ENCODE assay signal across 7 mouse cellular contexts in the genomic region with DNA sequence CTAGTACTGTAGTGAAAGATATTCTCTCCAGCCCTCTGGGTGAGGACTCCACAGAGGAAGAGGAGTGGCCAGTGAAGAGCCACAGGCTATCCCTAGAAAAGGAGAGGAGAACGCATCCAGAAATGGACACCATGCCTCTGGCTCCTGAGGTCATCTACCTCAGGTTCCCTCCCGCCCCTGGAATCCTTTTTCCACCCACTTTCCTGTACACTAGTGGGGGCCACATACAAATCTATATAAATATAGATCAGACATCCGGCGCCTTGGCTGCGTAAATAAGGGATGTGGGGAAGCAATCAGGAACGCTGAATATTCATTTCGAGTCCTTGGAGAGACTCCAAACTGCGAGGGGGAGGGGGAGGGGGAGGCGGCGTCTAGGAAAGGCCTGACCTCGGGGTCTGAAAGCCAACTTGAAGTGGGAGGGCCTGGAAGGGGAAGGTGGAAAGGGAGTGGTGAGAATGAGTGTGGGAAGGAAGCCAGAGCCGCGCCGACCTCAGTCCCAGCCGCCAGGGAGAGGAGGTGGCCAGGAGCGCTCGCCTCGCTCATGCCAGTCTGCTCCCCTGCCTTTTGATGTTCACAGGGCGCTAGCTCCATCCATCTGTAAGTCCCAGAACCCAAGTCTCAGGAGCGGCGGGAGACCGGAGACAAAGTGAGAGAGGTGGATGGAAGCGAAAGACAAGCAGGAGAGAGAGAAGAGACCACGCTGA. TPM values are rescaled to one million over a fixed set of nuclear protein-coding genes. Genes with fewer than 3 reads are reported as not detected.
DNase-seq lines count a peak whose midpoint lies in the region; ATAC-seq and TF ChIP-seq lines count a peak whose summit lies in the region.

A gene (plus strand): TSS at position 441 of the 707 bp plus-strand sequence.

- 2% methylated on average over 24 of the region's 24 CpGs for WGBS in embryonic facial prominence, embryonic 13.5 days
- WGBS in kidney, adult 2 months, result 2% methylated on average over 24 of the region's 24 CpGs
- WGBS in thymus, adult 2 months, result 11% methylated on average over 24 of the region's 24 CpGs

- peak within 1 kb of the TSS; percentile 68 for H3K4me2 ChIP-seq in embryonic facial prominence, embryonic 13.5 days
- peak within 1 kb of the TSS; percentile 31 for H3K4me2 ChIP-seq in myocyte (ENCODE audit: low read depth)

- H3K9me3 ChIP-seq in embryonic facial prominence, embryonic 13.5 days, result no peaks in the 10 kb centered on the region

- H3K4me3 ChIP-seq in embryonic facial prominence, embryonic 13.5 days, result peak within 1 kb of the TSS; percentile 65
- peak within 1 kb of the TSS; percentile 81 for H3K4me3 ChIP-seq in kidney, adult 2 months (ENCODE audit: insufficient read depth, low read depth, low read length)
- H3K4me3 ChIP-seq in myocyte, result no peak within 1 kb of the TSS
- H3K4me3 ChIP-seq in thymus, adult 2 months (ENCODE audit: control insufficient read depth, insufficient read depth, low read length), result peak within 1 kb of the TSS; percentile 21; the same call in 1 of the 2 replicates

- H3K27ac ChIP-seq in embryonic facial prominence, embryonic 13.5 days, result peak within 1 kb of the TSS; percentile 92
- peak within 1 kb of the TSS; percentile 66 for H3K27ac ChIP-seq in kidney, adult 2 months (ENCODE audit: insufficient read depth, low read depth, low read length)
- no peak within 1 kb of the TSS for H3K27ac ChIP-seq in thymus, adult 2 months (ENCODE audit: control insufficient read depth, insufficient read depth, low read length)

- H3K36me3 ChIP-seq in embryonic facial prominence, embryonic 13.5 days, result no peaks in the 10 kb centered on the region
- no peaks in the 10 kb centered on the region for H3K36me3 ChIP-seq in kidney, adult 2 months (ENCODE audit: control insufficient read depth, insufficient read depth, low read length)
- no peaks in the 10 kb centered on the region for H3K36me3 ChIP-seq in myocyte (ENCODE audit: control insufficient read depth, insufficient read depth)
- H3K36me3 ChIP-seq in thymus, adult 2 months (ENCODE audit: control insufficient read depth, insufficient read depth, low read length), result no peaks in the 10 kb centered on the region

- no peaks in the 10 kb centered on the region for H3K27me3 ChIP-seq in embryonic facial prominence, embryonic 13.5 days
- no peaks in the 10 kb centered on the region for H3K27me3 ChIP-seq in kidney, adult 2 months (replicated peaks; ENCODE audit: control insufficient read depth, insufficient read depth, low read length)
- H3K27me3 ChIP-seq in myocyte (ENCODE audit: control insufficient read depth, insufficient read depth, insufficient read length), result no peaks in the 10 kb centered on the region
- H3K27me3 ChIP-seq in thymus, adult 2 months (ENCODE audit: control insufficient read depth, insufficient read depth, low read length), result no peaks in the 10 kb centered on the region; the same call in 1 of the 2 replicates

- H3K9ac ChIP-seq in embryonic facial prominence, embryonic 13.5 days, result peak within 1 kb of the TSS; percentile 85

- no peak for TF ChIP-seq CTCF in kidney, adult 2 months (conservative IDR thresholded peaks at IDR 0.05; ENCODE audit: insufficient read depth, insufficient read length, low read depth, low read length)
- TF ChIP-seq CTCF in thymus, adult 2 months (IDR thresholded peaks at IDR 0.05; ENCODE audit: borderline replicate concordance, control insufficient read depth, extremely low read depth, insufficient read depth, low read length, poor library complexity), result no peak

- peak; percentile 86 for DNase-seq in adrenal gland, postnatal 14 days
- peak; percentile 85 for DNase-seq in heart, adult 8-10 months (ENCODE audit: low spot score)
- peak; percentile 71 for DNase-seq in kidney, adult 2 months
- peak; percentile 45 for DNase-seq in liver
- DNase-seq in thymus, adult 2 months, result no peak

- ATAC-seq in embryonic facial prominence, embryonic 13.5 days (ENCODE audit: insufficient number of reproducible peaks, insufficient read depth, low FRiP score, low TSS enrichment, low read depth), result peak; percentile 76

- peaks cover 42% of the 10 kb centered on the region for H3K4me1 ChIP-seq in embryonic facial prominence, embryonic 13.5 days
- H3K4me1 ChIP-seq in kidney, adult 2 months (ENCODE audit: control insufficient read depth, insufficient read depth, low read length), result no peaks in the 10 kb centered on the region
- peaks cover 8% of the 10 kb centered on the region for H3K4me1 ChIP-seq in thymus, adult 2 months (replicated peaks; ENCODE audit: control insufficient read depth, insufficient read depth, low read length)

- peak; percentile 53 for TF ChIP-seq POLR2A in kidney, adult 2 months (IDR thresholded peaks at IDR 0.05; ENCODE audit: low read depth, low read length)
- TF ChIP-seq POLR2A in myocyte (IDR thresholded peaks at IDR 0.05; ENCODE audit: insufficient read length, low read depth), result no peak
- no peak for TF ChIP-seq POLR2A in thymus, adult 2 months (IDR thresholded peaks at IDR 0.05; ENCODE audit: control insufficient read depth, extremely low read depth, insufficient read depth, low read length, poor library complexity)

- H3ac ChIP-seq in myocyte (ENCODE audit: control insufficient read depth, insufficient read length), result no peak within 1 kb of the TSS

- H3K79me2 ChIP-seq in myocyte (ENCODE audit: control insufficient read depth, insufficient read depth), result no peaks in the 10 kb centered on the region

TF ChIP-seq in myocyte, 11 proteins besides CTCF, POLR2A, EP300 and RAD21:
- TF ChIP-seq MAX (IDR thresholded peaks at IDR 0.05; ENCODE audit: low read depth) (no peak), TCF12 (IDR thresholded peaks at IDR 0.05; ENCODE audit: insufficient read depth, poor library complexity, severe bottlenecking) (no peak), TCF3 (IDR thresholded peaks at IDR 0.05; ENCODE audit: insufficient read length, low read depth) (no peak), E2F4 (IDR thresholded peaks at IDR 0.05; ENCODE audit: insufficient read depth) (no peak), MYOG (IDR thresholded peaks at IDR 0.05; ENCODE audit: control insufficient read depth in 1 of 3, insufficient read depth in 1 of 3, insufficient read length in 2 of 3, low read depth in 2 of 3) (no peak), MYOD1 (IDR thresholded peaks at IDR 0.05; ENCODE audit: control insufficient read depth in 1 of 3, insufficient read length in 2 of 3, low read depth in 2 of 3) (no peak), CEBPB (IDR thresholded peaks at IDR 0.05; ENCODE audit: insufficient read depth, poor library complexity, severe bottlenecking) (no peak), USF1 (IDR thresholded peaks at IDR 0.05; ENCODE audit: low read depth) (no peak), POLR2AphosphoS2 (IDR thresholded peaks at IDR 0.05; ENCODE audit: insufficient read length, low read depth) (no peak), REST (IDR thresholded peaks at IDR 0.05; ENCODE audit: insufficient read depth, insufficient read length) (no peak), SRF (IDR thresholded peaks at IDR 0.05; ENCODE audit: control insufficient read depth, insufficient read length, low read depth) (no peak)
TF ChIP-seq in myocyte: peak in this region for 0.

RNA-seq across cellular contexts. Expression of the gene that starts here (rescaled TPM):
- total RNA-seq in adrenal gland, postnatal 14 days (2021), result 79.0 and 87.8 TPM in 2 replicates
- 72.6 and 87.7 TPM in 2 replicates for polyA plus RNA-seq in embryonic facial prominence, embryonic 13.5 days (2015; fragmentation: Nextera tagmentation; extraction: Ambion mirVana)
- total RNA-seq in heart, adult 8-10 months (2022), result 10 to 100 TPM; 42.0 to 57.9 (median 52.5) TPM
- polyA plus RNA-seq in kidney, adult 2 months (2012; rRNA removed), result 8.1 and 9.0 TPM in 2 replicates
- 0.16 TPM for polyA plus RNA-seq in myocyte (2012; fragmentation: generic; extraction: Trizol)
- polyA plus RNA-seq in thymus, adult 2 months (2012; rRNA removed), result 5.6 and 6.6 TPM in 2 replicates
